20 mouse cellular contexts compared by ENCODE assay signal in genomic region chr10:37438312-37438711, GRCm38 (mm10).
DNase-seq lines count a peak whose midpoint lies in the region; ATAC-seq and TF ChIP-seq lines count a peak whose summit lies in the region.
"Had no signal": no experiment of that assay in that cellular context is flagged by ENCODE, and none has a peak within 500 bp of the region (broad histone marks: within the 10 kb centered on the region; RNA-seq: fewer than 3 reads in every experiment).

No protein-coding gene starts in this region.

- DNase-seq in midbrain, embryonic 10.5 days (ENCODE audit: low spot score) = no peak
- no peak for DNase-seq in midbrain, embryonic 11.5 days (ENCODE audit: low spot score, missing footprints)
- peak; percentile 59 for DNase-seq in NIH3T3 (ENCODE audit: low read depth)
- DNase-seq in gastrocnemius, postnatal 25 days = no peak
- DNase-seq: adrenal gland, adult 8-10 months; adrenal gland, postnatal 25 days; cerebellum, adult 11-12 months; cerebellum, adult 9-10 months; cerebellum, postnatal 14 days; gastrocnemius, postnatal 10 days; heart, adult 11 months; heart, postnatal 14 days had no signal

- H3K27ac ChIP-seq in kidney, embryonic 15.5 days = no peak overlapping the region
- no peak overlapping the region for H3K27ac ChIP-seq in kidney, embryonic 14.5 days (ENCODE audit: low read depth, low read length)
- H3K27ac ChIP-seq in midbrain, embryonic 10.5 days (replicated peaks) = peak overlapping the region; percentile 49; the same call in 1 of the 2 replicates
- no peak overlapping the region for H3K27ac ChIP-seq in midbrain, embryonic 11.5 days (ENCODE audit: low read depth, low read length)
- H3K27ac ChIP-seq in intestine, embryonic 15.5 days = no peak overlapping the region
- H3K27ac ChIP-seq: heart, embryonic 13.5 days; hindbrain, embryonic 12.5 days; hindbrain, embryonic 15.5 days had no signal

- H3K9me3 ChIP-seq in kidney, embryonic 15.5 days (replicated peaks) = no peaks in the 10 kb centered on the region
- H3K9me3 ChIP-seq in kidney, embryonic 14.5 days (ENCODE audit: control insufficient read depth, low read length) = no peaks in the 10 kb centered on the region
- no peaks in the 10 kb centered on the region for H3K9me3 ChIP-seq in midbrain, embryonic 10.5 days (replicated peaks)
- no peaks in the 10 kb centered on the region for H3K9me3 ChIP-seq in midbrain, embryonic 11.5 days (ENCODE audit: control insufficient read depth, low read length)
- H3K9me3 ChIP-seq in intestine, embryonic 15.5 days = no peaks in the 10 kb centered on the region
- H3K9me3 ChIP-seq: heart, embryonic 13.5 days; hindbrain, embryonic 12.5 days; hindbrain, embryonic 15.5 days had no signal

- H3ac ChIP-seq in myocyte (ENCODE audit: control insufficient read depth, insufficient read length) = no peak overlapping the region

- H3K4me3 ChIP-seq in kidney, embryonic 15.5 days (replicated peaks) = no peak overlapping the region
- no peak overlapping the region for H3K4me3 ChIP-seq in kidney, embryonic 14.5 days (ENCODE audit: low read length)
- H3K4me3 ChIP-seq in midbrain, embryonic 10.5 days = no peak overlapping the region
- H3K4me3 ChIP-seq in midbrain, embryonic 11.5 days (ENCODE audit: low read depth, low read length) = no peak overlapping the region
- no peak overlapping the region for H3K4me3 ChIP-seq in myocyte
- H3K4me3 ChIP-seq in intestine, embryonic 15.5 days (replicated peaks) = no peak overlapping the region
- H3K4me3 ChIP-seq: heart, embryonic 13.5 days; hindbrain, embryonic 12.5 days; hindbrain, embryonic 15.5 days had no signal

- no peak overlapping the region for H3K9ac ChIP-seq in kidney, embryonic 15.5 days
- no peak overlapping the region for H3K9ac ChIP-seq in kidney, embryonic 14.5 days (ENCODE audit: low read depth, low read length)
- no peak overlapping the region for H3K9ac ChIP-seq in midbrain, embryonic 11.5 days (ENCODE audit: low read length)
- no peak overlapping the region for H3K9ac ChIP-seq in intestine, embryonic 15.5 days
- H3K9ac ChIP-seq: heart, embryonic 13.5 days; hindbrain, embryonic 12.5 days; hindbrain, embryonic 15.5 days had no signal

- no peaks in the 10 kb centered on the region for H3K36me3 ChIP-seq in kidney, embryonic 15.5 days
- H3K36me3 ChIP-seq in kidney, embryonic 14.5 days (ENCODE audit: control insufficient read depth, insufficient read depth, low read length) = no peaks in the 10 kb centered on the region
- H3K36me3 ChIP-seq in midbrain, embryonic 10.5 days = no peaks in the 10 kb centered on the region
- H3K36me3 ChIP-seq in midbrain, embryonic 11.5 days (ENCODE audit: control insufficient read depth, insufficient read depth, low read length) = no peaks in the 10 kb centered on the region
- no peaks in the 10 kb centered on the region for H3K36me3 ChIP-seq in myocyte (ENCODE audit: control insufficient read depth, insufficient read depth)
- no peaks in the 10 kb centered on the region for H3K36me3 ChIP-seq in intestine, embryonic 15.5 days
- H3K36me3 ChIP-seq: heart, embryonic 13.5 days; hindbrain, embryonic 12.5 days; hindbrain, embryonic 15.5 days had no signal

- TF ChIP-seq POLR2A in myocyte (IDR thresholded peaks at IDR 0.05; ENCODE audit: insufficient read length, low read depth) = no peak

- no peaks in the 10 kb centered on the region for H3K27me3 ChIP-seq in kidney, embryonic 15.5 days
- H3K27me3 ChIP-seq in kidney, embryonic 14.5 days (ENCODE audit: control insufficient read depth, insufficient read depth, low read length) = no peaks in the 10 kb centered on the region
- H3K27me3 ChIP-seq in midbrain, embryonic 10.5 days (ENCODE audit: low read depth, poor library complexity, severe bottlenecking) = no peaks in the 10 kb centered on the region
- H3K27me3 ChIP-seq in midbrain, embryonic 11.5 days (ENCODE audit: control insufficient read depth, insufficient read depth, low read length) = no peaks in the 10 kb centered on the region
- H3K27me3 ChIP-seq in myocyte (ENCODE audit: control insufficient read depth, insufficient read depth, insufficient read length) = no peaks in the 10 kb centered on the region
- H3K27me3 ChIP-seq in intestine, embryonic 15.5 days (replicated peaks) = no peaks in the 10 kb centered on the region
- H3K27me3 ChIP-seq: heart, embryonic 13.5 days; hindbrain, embryonic 12.5 days; hindbrain, embryonic 15.5 days had no signal

- no peak overlapping the region for H3K4me2 ChIP-seq in kidney, embryonic 15.5 days
- H3K4me2 ChIP-seq in kidney, embryonic 14.5 days (replicated peaks; ENCODE audit: low read depth, low read length) = no peak overlapping the region
- H3K4me2 ChIP-seq in midbrain, embryonic 11.5 days = no peak overlapping the region
- no peak overlapping the region for H3K4me2 ChIP-seq in myocyte (ENCODE audit: low read depth)
- H3K4me2 ChIP-seq in intestine, embryonic 15.5 days (replicated peaks) = no peak overlapping the region
- H3K4me2 ChIP-seq: heart, embryonic 13.5 days; hindbrain, embryonic 12.5 days; hindbrain, embryonic 15.5 days had no signal

- WGBS in kidney, embryonic 15.5 days = 29% methylated on average over 3 of the region's 3 CpGs
- WGBS in kidney, embryonic 14.5 days = 22% methylated on average over 3 of the region's 3 CpGs
- 74% methylated on average over 3 of the region's 3 CpGs for WGBS in midbrain, embryonic 10.5 days
- 68% methylated on average over 3 of the region's 3 CpGs for WGBS in midbrain, embryonic 11.5 days
- WGBS in intestine, embryonic 15.5 days = 67% methylated on average over 3 of the region's 3 CpGs

- ATAC-seq in kidney, embryonic 15.5 days (replicated peaks; ENCODE audit: low FRiP score) = 0 out of 2 replicates have a peak, but pooled peaks have one; percentile 52
- no peak for ATAC-seq in kidney, embryonic 14.5 days (ENCODE audit: low FRiP score, low TSS enrichment)
- no peak for ATAC-seq in midbrain, embryonic 11.5 days (ENCODE audit: low FRiP score)
- no peak for ATAC-seq in intestine, embryonic 15.5 days
- ATAC-seq: forebrain, embryonic 16.5 days had no signal

- 0 out of 2 replicates have a peak, but pooled peaks cover 15% of the 10 kb centered on the region for H3K4me1 ChIP-seq in kidney, embryonic 15.5 days
- 0 out of 2 replicates have a peak, but pooled peaks cover 6% of the 10 kb centered on the region for H3K4me1 ChIP-seq in kidney, embryonic 14.5 days (ENCODE audit: control insufficient read depth, insufficient read depth, low read length)
- peaks cover 16% of the 10 kb centered on the region for H3K4me1 ChIP-seq in midbrain, embryonic 10.5 days
- H3K4me1 ChIP-seq in midbrain, embryonic 11.5 days (ENCODE audit: control insufficient read depth, insufficient read depth, low read length) = peaks cover 2% of the 10 kb centered on the region; the same call in 1 of the 2 replicates
- H3K4me1 ChIP-seq in intestine, embryonic 15.5 days (replicated peaks) = no peaks in the 10 kb centered on the region
- H3K4me1 ChIP-seq: heart, embryonic 13.5 days; hindbrain, embryonic 12.5 days had no signal

- no peaks in the 10 kb centered on the region for H3K79me2 ChIP-seq in myocyte (ENCODE audit: control insufficient read depth, insufficient read depth)

TF ChIP-seq in myocyte, 11 proteins besides CTCF, POLR2A, EP300 and RAD21:
- TF ChIP-seq MYOG (IDR thresholded peaks at IDR 0.05; ENCODE audit: control insufficient read depth in 1 of 3, insufficient read depth in 1 of 3, insufficient read length in 2 of 3, low read depth in 2 of 3) = no peak
- TF ChIP-seq E2F4 (IDR thresholded peaks at IDR 0.05; ENCODE audit: insufficient read depth) = no peak
- peak; percentile 79 for TF ChIP-seq CEBPB (IDR thresholded peaks at IDR 0.05; ENCODE audit: insufficient read depth, poor library complexity, severe bottlenecking)
- TF ChIP-seq TCF3 (IDR thresholded peaks at IDR 0.05; ENCODE audit: insufficient read length, low read depth) = no peak
- no peak for TF ChIP-seq TCF12 (IDR thresholded peaks at IDR 0.05; ENCODE audit: insufficient read depth, poor library complexity, severe bottlenecking)
- no peak for TF ChIP-seq SRF (IDR thresholded peaks at IDR 0.05; ENCODE audit: control insufficient read depth, insufficient read length, low read depth)
- no peak for TF ChIP-seq POLR2AphosphoS2 (IDR thresholded peaks at IDR 0.05; ENCODE audit: insufficient read length, low read depth)
